Mouse (Mus musculus): Measurements from ENCODE around the gene Ift20.

GRCm38 (mm10) chr11:78523241-78523955 lies 12.8 kb upstream of the Ift20 start:
- TF ChIP-seq POLR2A (IDR thresholded peaks at IDR 0.05; ENCODE audit: insufficient read length, low read depth): no peak
- no peak for TF ChIP-seq MAX (IDR thresholded peaks at IDR 0.05; ENCODE audit: low read depth)
- no peak for TF ChIP-seq REST (IDR thresholded peaks at IDR 0.05; ENCODE audit: insufficient read depth, insufficient read length)
- TF ChIP-seq SRF (IDR thresholded peaks at IDR 0.05; ENCODE audit: control insufficient read depth, insufficient read length, low read depth): no peak

Measured in myocyte (in vitro differentiated cells).